Mouse (Mus musculus) bone marrow, adult 2 months (tissue): Measurements from ENCODE around the gene Wasf3.

Experiments used
- CTCF ChIP-seq: fragments of 200-500 bp; IDR thresholded peaks from 2 replicates; pipeline ENCODE4 v1.5.1; 2011; ENCODE audit warnings: low read length, control low read depth; ENCODE audit not compliant: control insufficient read depth, insufficient read depth
- POLR2A ChIP-seq: fragments of 200-500 bp; IDR thresholded peaks from 2 replicates; pipeline ENCODE4 v1.6.1; 2011; ENCODE audit warnings: low read depth, mild to moderate bottlenecking, control low read depth, low read length, borderline replicate concordance; ENCODE audit not compliant: control insufficient read depth

GRCm38 (mm10) chr5:146380041-146380440 lies 4.7 kb upstream of the Wasf3 start:
- no peak for TF ChIP-seq CTCF
- TF ChIP-seq POLR2A, result no peak
